Mouse (Mus musculus): ENCODE results near the gene Nanos2. TPM values are rescaled to one million over a fixed set of nuclear protein-coding genes. Genes with fewer than 3 reads are reported as not detected.

The Nanos2 gene
- 2.9 and 4.1 TPM in 2 replicates for polyA plus RNA-seq (2012; rRNA removed)

GRCm38 (mm10) chr7:18987100-18987499 is at the start of gene Nanos2:
Gene Nanos2, plus strand, starts transcription at chr7:18987400.
- no peak for DNase-seq (ENCODE audit: extremely low spot score in 1 of 2, low spot score in 1 of 2)

GRCm38 (mm10) chr7:18942376-18942775 is 44.8 kb upstream of the Nanos2 start:
- DNase-seq (ENCODE audit: extremely low spot score in 1 of 2, low spot score in 1 of 2): peak in 1 of 2 experiments; percentile 68

- DNase-seq (ENCODE audit: extremely low spot score in 1 of 2, low spot score in 1 of 2): no peak
Observed at GRCm38 (mm10) chr7:18942815-18943214, 44.4 kb upstream of the Nanos2 start.

- DNase-seq (ENCODE audit: extremely low spot score in 1 of 2, low spot score in 1 of 2): no peak
Observed at GRCm38 (mm10) chr7:18948151-18948550, 39.0 kb upstream of the Nanos2 start.

- DNase-seq (ENCODE audit: extremely low spot score in 1 of 2, low spot score in 1 of 2): no peak
Observed at GRCm38 (mm10) chr7:18949781-18950522, 37.2 kb upstream of the Nanos2 start.

GRCm38 (mm10) chr7:18950523-18951315 is 36.5 kb upstream of the Nanos2 start:
- DNase-seq (ENCODE audit: extremely low spot score in 1 of 2, low spot score in 1 of 2): peak in 1 of 2 experiments; percentile 55

- no peak for DNase-seq (ENCODE audit: extremely low spot score in 1 of 2, low spot score in 1 of 2)
Observed at GRCm38 (mm10) chr7:18951397-18951796, 35.8 kb upstream of the Nanos2 start.

GRCm38 (mm10) chr7:18957569-18958383 is 29.4 kb upstream of the Nanos2 start:
- DNase-seq (ENCODE audit: extremely low spot score in 1 of 2, low spot score in 1 of 2): peak in 1 of 2 experiments; percentile 66

GRCm38 (mm10) chr7:18958384-18958766 is 28.8 kb upstream of the Nanos2 start:
- DNase-seq (ENCODE audit: extremely low spot score in 1 of 2, low spot score in 1 of 2): no peak

GRCm38 (mm10) chr7:18959446-18959845 is 27.8 kb upstream of the Nanos2 start:
- DNase-seq (ENCODE audit: extremely low spot score in 1 of 2, low spot score in 1 of 2): no peak

GRCm38 (mm10) chr7:18962171-18962792 is 24.9 kb upstream of the Nanos2 start:
- no peak for DNase-seq (ENCODE audit: extremely low spot score in 1 of 2, low spot score in 1 of 2)

GRCm38 (mm10) chr7:18962795-18963194 is 24.4 kb upstream of the Nanos2 start:
- DNase-seq (ENCODE audit: extremely low spot score in 1 of 2, low spot score in 1 of 2): no peak

GRCm38 (mm10) chr7:18963294-18963843 is 23.8 kb upstream of the Nanos2 start:
- no peak for DNase-seq (ENCODE audit: extremely low spot score in 1 of 2, low spot score in 1 of 2)

- no peak for DNase-seq (ENCODE audit: extremely low spot score in 1 of 2, low spot score in 1 of 2)
Observed at GRCm38 (mm10) chr7:18965312-18965711, 21.9 kb upstream of the Nanos2 start.

- no peak for DNase-seq (ENCODE audit: extremely low spot score in 1 of 2, low spot score in 1 of 2)
Observed at GRCm38 (mm10) chr7:18967603-18968002, 19.6 kb upstream of the Nanos2 start.

GRCm38 (mm10) chr7:18970956-18971355 is 16.2 kb upstream of the Nanos2 start:
- no peak for DNase-seq (ENCODE audit: extremely low spot score in 1 of 2, low spot score in 1 of 2)

GRCm38 (mm10) chr7:18978381-18978780 is 8.8 kb upstream of the Nanos2 start:
- peak in 1 of 2 experiments; percentile 63 for DNase-seq (ENCODE audit: extremely low spot score in 1 of 2, low spot score in 1 of 2)

- no peak for DNase-seq (ENCODE audit: extremely low spot score in 1 of 2, low spot score in 1 of 2)
Observed at GRCm38 (mm10) chr7:18986503-18986902, 697 bp upstream of the Nanos2 start.

- no peak for DNase-seq (ENCODE audit: extremely low spot score in 1 of 2, low spot score in 1 of 2)
Observed at GRCm38 (mm10) chr7:18987747-18988146, 547 bp downstream of the Nanos2 start.

- no peak for DNase-seq (ENCODE audit: extremely low spot score in 1 of 2, low spot score in 1 of 2)
Observed at GRCm38 (mm10) chr7:18988780-18989179, 1.6 kb downstream of the Nanos2 start.

All from frontal cortex, adult 2 months (tissue).